Mouse (Mus musculus) liver, embryonic 11.5 days (tissue): ENCODE data around the gene Bloc1s2. TPM values are rescaled to one million over a fixed set of nuclear protein-coding genes. Genes with fewer than 3 reads are reported as not detected.

Experiments used
- ATAC-seq: fragments of 200-750 bp; cut with Nextera tagmentation; replicated peaks from 2 replicates; pipeline ENCODE4 v1.8.0; 2017; ENCODE audit warnings: moderate number of reproducible peaks, mild to moderate bottlenecking, moderate TSS enrichment, moderate library complexity; ENCODE audit not compliant: low FRiP score
- DNase-seq: peaks from one replicate; pipeline ENCODE4 v3.0.0-alpha.2; 2017; ENCODE audit warnings: low spot score
- H3K27ac ChIP-seq: fragments of 300-500 bp; sonication (generic); 2 replicates; pipeline ENCODE4 v1.5.1; 2014; ENCODE audit warnings: mild to moderate bottlenecking, low read depth, low read length, control low read depth
- H3K27me3 ChIP-seq: fragments of 300-500 bp; sonication (generic); replicated peaks from 2 replicates; pipeline ENCODE4 v1.6.1; 2014; ENCODE audit warnings: low read length, mixed read lengths; ENCODE audit not compliant: control insufficient read depth, insufficient read depth
- H3K36me3 ChIP-seq: fragments of 300-500 bp; sonication (generic); 2 replicates; pipeline ENCODE4 v1.6.1; 2014; ENCODE audit warnings: mild to moderate bottlenecking, low read length, moderate library complexity, mixed read lengths; ENCODE audit not compliant: control insufficient read depth, insufficient read depth
- H3K4me1 ChIP-seq: fragments of 300-500 bp; sonication (generic); replicated peaks from 2 replicates; pipeline ENCODE4 v1.6.1; 2014; ENCODE audit warnings: low read length, mixed read lengths; ENCODE audit not compliant: control insufficient read depth, insufficient read depth
- H3K4me2 ChIP-seq: fragments of 300-500 bp; sonication (generic); 2 replicates; pipeline ENCODE4 v1.6.1; 2014; ENCODE audit warnings: mild to moderate bottlenecking, control low read depth, moderate library complexity
- H3K4me3 ChIP-seq: fragments of 300-500 bp; sonication (generic); 2 replicates; pipeline ENCODE4 v1.5.1; 2014; ENCODE audit warnings: low read depth, low read length, control low read depth
- H3K9ac ChIP-seq: fragments of 300-500 bp; sonication (generic); 2 replicates; pipeline ENCODE4 v1.6.1; 2014; ENCODE audit warnings: low read depth, low read length, control low read depth
- H3K9me3 ChIP-seq: fragments of 300-500 bp; sonication (generic); 2 replicates; pipeline ENCODE4 v1.6.1; 2016; ENCODE audit warnings: low read length, inconsistent platforms, mixed read lengths; ENCODE audit not compliant: control insufficient read depth
- WGBS: fragments of 180-500 bp; shearing (Covaris S2); extraction: QIAGEN DNeasy Blood & Tissue Kit; methylation state at CpG from one replicate; pipeline ENCODE4 v1.1.7; 2014; 5-methylcytosine and 5-hydroxymethylcytosine counted together
- polyA plus RNA-seq: library from polyadenylated mRNA; unstranded; fragments of >200 nt; fragmentation: Nextera tagmentation; extraction: Ambion mirVana; gene quantifications from 2 replicates; pipeline ENCODE4 v1.2.1, GENCODE M21; 2014

The Bloc1s2 gene
- polyA plus RNA-seq = 83.3 and 93.0 TPM in 2 replicates

- Histone ChIP-seq H3K36me3 (peaks cover 14% of the 10 kb centered on the region), H3K4me3 (peak within 1 kb of the TSS; percentile 81), H3K9me3 (no peaks in the 10 kb centered on the region), H3K27ac (no peak within 1 kb of the TSS), H3K9ac (peak within 1 kb of the TSS; percentile 74), H3K27me3 (no peaks in the 10 kb centered on the region; the same call in 1 of the 2 replicates), H3K4me1 (peaks cover 8% of the 10 kb centered on the region), H3K4me2 (peak within 1 kb of the TSS; percentile 85)
- peak; percentile 85 for DNase-seq
- ATAC-seq = peak; percentile 93
- WGBS = 3% methylated on average over 46 of the region's 46 CpGs
Observed at GRCm38 (mm10) chr19:44145702-44146567, at the start of gene Bloc1s2. Gene Bloc1s2, minus strand, starts transcription at chr19:44146446.

DNA sequence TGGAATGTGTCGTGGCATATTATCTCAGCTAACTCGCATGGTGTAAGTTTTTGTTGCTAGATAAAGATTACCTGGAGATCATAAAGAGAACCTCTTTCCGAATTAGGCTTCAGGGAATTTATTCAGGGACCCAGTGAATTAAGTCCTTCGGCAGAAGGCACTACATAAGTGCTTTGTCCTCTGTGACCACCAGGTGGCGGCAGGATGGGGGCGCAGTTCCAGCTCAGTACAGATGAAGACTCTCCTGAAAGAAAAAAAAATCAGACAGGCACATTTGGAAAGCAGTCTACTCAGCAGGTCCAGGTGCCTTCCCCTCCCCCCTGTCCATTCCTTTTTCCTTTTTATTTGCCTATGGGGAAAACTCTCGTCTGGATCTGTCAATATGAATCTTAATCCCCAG is 48.9 kb upstream of the Bloc1s2 start:
- H3K9me3 ChIP-seq = no peaks in the 10 kb centered on the region
- peaks cover 5% of the 10 kb centered on the region; the same call in 1 of the 2 replicates for H3K27me3 ChIP-seq
- H3K27ac ChIP-seq = no peak overlapping the region
- 18% methylated on average over 7 of the region's 7 CpGs for WGBS
- peaks cover 5% of the 10 kb centered on the region; the same call in 1 of the 2 replicates for H3K4me1 ChIP-seq
- H3K4me2 ChIP-seq = no peak overlapping the region
- ATAC-seq (no peak), DNase-seq (peak; percentile 47)
- H3K36me3 ChIP-seq = no peaks in the 10 kb centered on the region
- H3K4me3 ChIP-seq = no peak overlapping the region
- no peak overlapping the region for H3K9ac ChIP-seq

GRCm38 (mm10) chr19:44193906-44194305 is 47.7 kb upstream of the Bloc1s2 start:
- 76% methylated on average over 7 of the region's 7 CpGs for WGBS
- no peak for DNase-seq

GRCm38 (mm10) chr19:44192342-44192741 is 46.1 kb upstream of the Bloc1s2 start, which contains the start of gene Pkd2l1:
Gene Pkd2l1, minus strand, starts transcription at chr19:44192442.
- H3K9ac ChIP-seq = no peak within 1 kb of the TSS
- peaks cover 1% of the 10 kb centered on the region; the same call in 1 of the 2 replicates for H3K4me1 ChIP-seq
- ATAC-seq (no peak), DNase-seq (no peak)
- no peak within 1 kb of the TSS for H3K27ac ChIP-seq
- no peaks in the 10 kb centered on the region for H3K9me3 ChIP-seq
- no peak within 1 kb of the TSS for H3K4me2 ChIP-seq
- no peaks in the 10 kb centered on the region for H3K36me3 ChIP-seq
- 29% methylated on average over 3 of the region's 3 CpGs for WGBS
- peaks cover 5% of the 10 kb centered on the region; the same call in 1 of the 2 replicates for H3K27me3 ChIP-seq
- no peak within 1 kb of the TSS for H3K4me3 ChIP-seq

More at GRCm38 (mm10) chr19:44193906-44194305, 47.7 kb upstream of the Bloc1s2 start:
- peaks cover 5% of the 10 kb centered on the region; the same call in 1 of the 2 replicates for H3K27me3 ChIP-seq
- H3K9me3 ChIP-seq = no peaks in the 10 kb centered on the region
- no peak overlapping the region for H3K4me3 ChIP-seq
- H3K27ac ChIP-seq = no peak overlapping the region
- H3K4me1 ChIP-seq = peaks cover 5% of the 10 kb centered on the region; the same call in 1 of the 2 replicates
- H3K36me3 ChIP-seq = no peaks in the 10 kb centered on the region
- H3K4me2 ChIP-seq = no peak overlapping the region
- H3K9ac ChIP-seq = no peak overlapping the region
- no peak for ATAC-seq

DNA sequence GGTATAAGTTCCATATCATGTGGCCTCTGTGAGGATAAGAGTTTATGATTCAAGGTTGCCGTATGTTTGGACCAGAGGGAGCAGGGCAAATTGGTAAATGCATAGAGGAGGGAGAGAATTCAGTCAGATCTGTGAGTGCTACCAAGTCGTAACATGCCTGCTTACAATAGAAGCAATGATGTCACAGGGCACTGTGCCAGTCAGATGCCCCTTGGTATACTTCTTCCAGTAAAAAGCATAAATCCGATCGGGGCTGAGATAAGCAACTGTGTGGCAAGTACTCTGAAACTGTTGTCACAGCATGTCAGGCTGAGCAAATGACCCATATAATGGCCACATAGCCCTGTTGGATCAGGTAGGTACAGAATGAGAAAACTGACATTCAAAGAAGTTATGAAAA is 42.8 kb upstream of the Bloc1s2 start:
- Histone ChIP-seq H3K27ac (no peak overlapping the region), H3K27me3 (peaks cover 5% of the 10 kb centered on the region; the same call in 1 of the 2 replicates), H3K4me2 (no peak overlapping the region), H3K9me3 (no peaks in the 10 kb centered on the region), H3K36me3 (no peaks in the 10 kb centered on the region), H3K4me1 (no peaks in the 10 kb centered on the region), H3K9ac (no peak overlapping the region), H3K4me3 (no peak overlapping the region)
- DNase-seq (no peak), ATAC-seq (no peak)
- 80% methylated on average over 4 of the region's 4 CpGs for WGBS

- Histone ChIP-seq H3K4me2 (no peak overlapping the region), H3K27me3 (no peaks in the 10 kb centered on the region; the same call in 1 of the 2 replicates), H3K9me3 (no peaks in the 10 kb centered on the region), H3K36me3 (no peaks in the 10 kb centered on the region), H3K27ac (no peak overlapping the region), H3K4me1 (no peaks in the 10 kb centered on the region), H3K9ac (no peak overlapping the region), H3K4me3 (no peak overlapping the region)
- WGBS = 59% methylated on average over 3 of the region's 3 CpGs
- DNase-seq = no peak
- ATAC-seq = no peak
Observed at GRCm38 (mm10) chr19:44183968-44184367, 37.7 kb upstream of the Bloc1s2 start.

DNA sequence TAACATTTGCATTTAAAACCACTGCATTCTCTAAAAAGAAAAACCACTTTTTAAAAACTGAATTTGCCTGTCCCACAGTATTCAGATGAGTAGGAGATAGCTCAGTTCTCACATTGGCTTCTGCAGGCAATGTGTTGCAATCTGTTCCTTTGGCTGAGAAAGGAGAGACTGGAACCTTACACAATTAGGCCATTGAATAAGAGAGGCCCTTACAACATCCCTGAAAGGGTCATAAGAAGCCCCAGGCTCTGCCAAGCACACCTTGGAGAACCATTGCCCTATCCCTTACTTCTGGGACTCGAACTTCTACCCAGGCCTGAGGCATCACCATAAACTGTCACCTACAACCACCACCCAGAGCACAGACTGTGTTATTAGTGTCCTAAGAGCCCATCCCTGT is 34.3 kb upstream of the Bloc1s2 start:
- no peak overlapping the region for H3K9ac ChIP-seq
- no peak for DNase-seq
- no peak overlapping the region for H3K4me3 ChIP-seq
- no peak overlapping the region for H3K4me2 ChIP-seq
- 77% methylated on average over 1 of the region's 1 CpGs for WGBS
- H3K36me3 ChIP-seq = no peaks in the 10 kb centered on the region
- H3K9me3 ChIP-seq = peaks cover 2% of the 10 kb centered on the region; the same call in 1 of the 2 replicates
- H3K4me1 ChIP-seq = no peaks in the 10 kb centered on the region
- no peaks in the 10 kb centered on the region for H3K27me3 ChIP-seq
- H3K27ac ChIP-seq = no peak overlapping the region
- ATAC-seq = no peak

DNA sequence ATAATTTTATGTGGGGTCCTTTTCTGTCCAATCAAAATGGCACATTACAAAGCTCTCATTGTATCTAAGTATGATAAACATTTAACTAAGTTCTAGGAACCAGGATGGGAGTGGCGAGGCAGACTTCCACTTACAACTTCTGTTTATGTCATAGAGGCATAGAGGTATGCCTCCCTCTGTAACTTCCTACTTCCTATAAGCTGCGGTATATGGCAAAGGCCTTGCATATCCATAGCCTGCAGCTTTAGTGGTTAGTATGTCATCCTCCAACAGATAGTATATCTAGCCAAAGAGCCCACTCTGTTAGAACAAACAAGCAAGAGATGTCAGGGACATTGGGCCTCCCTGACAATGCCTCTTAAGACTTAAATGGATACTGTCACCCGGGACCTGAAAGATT is 30.5 kb upstream of the Bloc1s2 start:
- no peak for DNase-seq
- 82% methylated on average over 3 of the region's 3 CpGs for WGBS
- no peak for ATAC-seq
- Histone ChIP-seq H3K9me3 (peaks cover 4% of the 10 kb centered on the region; the same call in 1 of the 2 replicates), H3K27ac (no peak overlapping the region), H3K4me3 (no peak overlapping the region), H3K4me1 (no peaks in the 10 kb centered on the region), H3K27me3 (no peaks in the 10 kb centered on the region), H3K4me2 (no peak overlapping the region), H3K36me3 (no peaks in the 10 kb centered on the region), H3K9ac (no peak overlapping the region)
